Mouse (Mus musculus): ENCODE results near the gene Gatb. TPM values are rescaled to one million over a fixed set of nuclear protein-coding genes. Genes with fewer than 3 reads are reported as not detected.

Gatb gene
- polyA plus RNA-seq, 1 experiment, result not detected

DNA sequence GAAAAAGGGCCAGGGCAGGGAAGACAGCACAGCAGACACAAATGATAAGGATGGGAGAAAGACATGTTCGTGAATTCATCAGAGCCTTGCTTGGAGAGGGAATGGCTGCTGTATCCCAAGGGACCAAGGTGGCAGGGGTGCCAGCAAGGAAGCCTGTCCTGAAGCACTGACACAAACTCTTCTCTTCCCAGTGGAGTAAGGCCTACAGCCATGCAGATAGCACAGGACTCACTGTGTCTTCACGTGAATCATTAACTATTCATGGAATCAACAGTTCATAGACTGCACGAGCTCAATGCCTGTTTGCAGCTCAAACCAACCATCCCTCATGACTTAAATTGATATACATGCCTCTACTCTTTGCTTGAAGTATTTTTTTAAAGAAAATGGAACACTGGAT, 104.0 kb downstream of the Gatb start:
- whole genome bisulfite sequencing, result 82% methylated on average over 3 of the region's 3 CpGs
- H3K27ac ChIP-seq (ENCODE audit: insufficient read depth, low read depth, low read length), result no peak overlapping the region
- TF ChIP-seq CTCF (IDR thresholded peaks at IDR 0.05; ENCODE audit: insufficient read depth, low read depth, low read length) (no peak), POLR2A (IDR thresholded peaks at IDR 0.05; ENCODE audit: insufficient read depth, low read depth, low read length) (no peak)
- H3K4me1 ChIP-seq (ENCODE audit: control insufficient read depth, insufficient read depth, low read length), result no peaks in the 10 kb centered on the region
- no peak overlapping the region for H3K4me3 ChIP-seq (ENCODE audit: insufficient read depth, low read depth, low read length)

DNA sequence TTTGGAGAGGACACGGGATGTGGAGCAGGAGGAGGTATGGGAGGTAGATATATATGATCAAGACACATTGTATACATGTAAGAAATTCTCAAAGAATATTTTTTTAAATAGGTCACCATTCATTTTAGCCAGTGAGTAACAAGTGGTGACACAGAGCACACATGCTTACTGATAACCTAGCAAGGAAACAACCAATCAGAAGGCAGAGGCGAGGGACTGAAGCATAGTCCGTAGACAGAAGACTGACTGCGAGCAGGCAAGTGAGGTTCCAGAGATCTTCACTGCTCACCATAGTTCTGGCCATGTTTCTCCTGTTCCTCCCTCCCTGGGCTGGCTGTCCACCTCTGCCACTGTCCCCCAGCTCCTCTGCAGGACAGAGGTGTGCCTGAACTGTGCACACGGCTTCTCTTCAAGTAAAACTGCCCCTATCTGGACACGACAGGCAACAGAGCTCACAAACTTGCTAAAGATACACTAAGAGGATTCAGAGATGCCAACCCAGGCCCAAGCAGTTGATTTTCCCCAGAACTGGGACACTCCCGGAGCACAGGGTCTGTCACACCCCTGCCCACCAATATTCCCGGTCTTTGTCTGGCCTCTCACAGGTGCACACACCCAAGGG, 105.5 kb downstream of the Gatb start:
- TF ChIP-seq POLR2A (IDR thresholded peaks at IDR 0.05; ENCODE audit: insufficient read depth, low read depth, low read length), result no peak
- TF ChIP-seq CTCF (IDR thresholded peaks at IDR 0.05; ENCODE audit: insufficient read depth, low read depth, low read length), result no peak
- Histone ChIP-seq H3K4me3 (ENCODE audit: insufficient read depth, low read depth, low read length) (no peak overlapping the region), H3K27ac (ENCODE audit: insufficient read depth, low read depth, low read length) (no peak overlapping the region), H3K4me1 (ENCODE audit: control insufficient read depth, insufficient read depth, low read length) (no peaks in the 10 kb centered on the region)
- 94% methylated on average over 8 of the region's 8 CpGs for WGBS

DNA sequence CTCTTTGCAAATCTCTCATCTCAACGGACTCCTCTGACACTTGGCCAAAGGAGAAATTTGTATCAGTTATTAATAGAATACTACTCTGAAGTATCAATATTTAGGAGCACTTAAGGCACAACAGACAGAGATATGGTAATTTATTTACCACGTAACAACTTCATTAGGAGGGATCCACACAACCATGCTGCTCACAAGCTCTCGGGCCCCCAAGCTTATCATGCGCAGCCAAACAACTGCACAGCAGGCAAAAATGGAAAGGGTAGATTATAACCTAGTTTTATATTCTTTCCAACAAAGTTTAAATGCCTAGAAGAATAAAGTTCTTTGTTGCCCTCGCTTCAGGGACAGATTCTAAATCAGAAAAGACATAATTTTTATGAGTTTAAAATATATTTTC, 106.0 kb downstream of the Gatb start:
- Histone ChIP-seq H3K4me3 (ENCODE audit: insufficient read depth, low read depth, low read length) (no peak overlapping the region), H3K4me1 (ENCODE audit: control insufficient read depth, insufficient read depth, low read length) (no peaks in the 10 kb centered on the region), H3K27ac (ENCODE audit: insufficient read depth, low read depth, low read length) (no peak overlapping the region)
- WGBS, result 94% methylated on average over 5 of the region's 5 CpGs
- no peak for TF ChIP-seq POLR2A (IDR thresholded peaks at IDR 0.05; ENCODE audit: insufficient read depth, low read depth, low read length)
- no peak for TF ChIP-seq CTCF (IDR thresholded peaks at IDR 0.05; ENCODE audit: insufficient read depth, low read depth, low read length)

DNA sequence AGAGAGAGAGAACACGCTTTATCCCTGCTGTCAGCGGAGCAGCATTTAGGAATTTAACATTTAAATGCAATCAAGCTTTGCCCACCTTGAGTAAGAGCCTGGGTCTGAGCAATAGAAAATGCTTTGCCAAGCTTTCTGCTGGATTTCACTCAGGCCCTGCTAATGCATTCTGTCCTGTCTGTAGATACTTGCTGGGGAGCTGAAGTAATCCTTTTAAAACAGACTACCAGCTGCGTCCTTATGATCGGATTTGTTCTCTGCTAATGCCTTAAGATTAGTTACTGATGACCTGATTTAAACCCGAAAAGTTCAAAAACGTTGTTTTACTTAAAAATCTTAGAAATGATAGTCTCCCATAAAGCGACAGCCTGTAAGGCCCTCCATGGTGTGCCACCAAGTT, 107.2 kb downstream of the Gatb start:
- H3K4me3 ChIP-seq (ENCODE audit: insufficient read depth, low read depth, low read length), result no peak overlapping the region
- H3K4me1 ChIP-seq (ENCODE audit: control insufficient read depth, insufficient read depth, low read length), result no peaks in the 10 kb centered on the region
- no peak overlapping the region for H3K27ac ChIP-seq (ENCODE audit: insufficient read depth, low read depth, low read length)
- TF ChIP-seq POLR2A (IDR thresholded peaks at IDR 0.05; ENCODE audit: insufficient read depth, low read depth, low read length), result no peak
- no peak for TF ChIP-seq CTCF (IDR thresholded peaks at IDR 0.05; ENCODE audit: insufficient read depth, low read depth, low read length)
- 81% methylated on average over 7 of the region's 7 CpGs for WGBS

DNA sequence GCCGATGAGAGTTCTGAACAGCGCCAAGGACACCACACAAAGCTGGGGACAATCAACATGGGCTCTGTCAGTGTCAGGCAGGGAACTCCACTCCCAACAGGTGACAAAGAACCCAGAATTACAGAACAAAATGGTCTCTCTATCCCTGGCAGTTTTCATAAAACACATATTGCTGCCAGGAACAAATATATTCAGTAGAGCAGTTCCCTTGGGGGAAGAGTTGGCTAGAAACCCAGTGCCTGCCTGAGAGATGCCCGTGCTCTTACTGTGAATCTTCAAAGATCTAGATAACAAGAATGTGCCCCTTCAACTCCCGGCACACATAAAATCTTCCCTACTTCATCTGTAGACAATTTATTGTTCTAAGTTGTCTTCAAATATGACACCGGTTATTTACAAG, 109.7 kb downstream of the Gatb start:
- Histone ChIP-seq H3K4me3 (ENCODE audit: insufficient read depth, low read depth, low read length) (no peak overlapping the region), H3K27ac (ENCODE audit: insufficient read depth, low read depth, low read length) (no peak overlapping the region), H3K4me1 (ENCODE audit: control insufficient read depth, insufficient read depth, low read length) (no peaks in the 10 kb centered on the region)
- WGBS, result 86% methylated on average over 5 of the region's 5 CpGs
- TF ChIP-seq CTCF (IDR thresholded peaks at IDR 0.05; ENCODE audit: insufficient read depth, low read depth, low read length) (no peak), POLR2A (IDR thresholded peaks at IDR 0.05; ENCODE audit: insufficient read depth, low read depth, low read length) (no peak)

DNA sequence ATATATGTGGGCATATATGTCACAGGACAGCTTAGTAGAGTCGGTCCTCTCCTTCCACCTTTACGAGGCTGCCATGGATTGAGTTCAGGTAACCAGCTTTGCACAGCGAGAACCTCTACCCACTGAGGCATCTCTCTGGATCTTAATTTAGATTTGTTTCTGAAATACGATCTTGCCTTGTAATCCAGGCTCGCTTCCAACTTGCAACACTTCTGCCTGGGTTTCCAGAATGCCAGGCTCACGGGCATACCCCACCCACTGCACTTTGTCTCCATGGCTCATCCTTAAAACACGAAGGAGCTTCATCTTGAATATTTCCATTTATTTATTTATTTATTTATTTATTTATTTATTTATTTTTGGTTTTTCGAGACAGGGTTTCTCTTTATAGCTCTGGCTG, 111.4 kb downstream of the Gatb start:
- Histone ChIP-seq H3K4me1 (ENCODE audit: control insufficient read depth, insufficient read depth, low read length) (no peaks in the 10 kb centered on the region), H3K27ac (ENCODE audit: insufficient read depth, low read depth, low read length) (no peak overlapping the region), H3K4me3 (ENCODE audit: insufficient read depth, low read depth, low read length) (no peak overlapping the region)
- TF ChIP-seq CTCF (IDR thresholded peaks at IDR 0.05; ENCODE audit: insufficient read depth, low read depth, low read length) (no peak), POLR2A (IDR thresholded peaks at IDR 0.05; ENCODE audit: insufficient read depth, low read depth, low read length) (no peak)
- WGBS, result 85% methylated on average over 8 of the region's 8 CpGs

DNA sequence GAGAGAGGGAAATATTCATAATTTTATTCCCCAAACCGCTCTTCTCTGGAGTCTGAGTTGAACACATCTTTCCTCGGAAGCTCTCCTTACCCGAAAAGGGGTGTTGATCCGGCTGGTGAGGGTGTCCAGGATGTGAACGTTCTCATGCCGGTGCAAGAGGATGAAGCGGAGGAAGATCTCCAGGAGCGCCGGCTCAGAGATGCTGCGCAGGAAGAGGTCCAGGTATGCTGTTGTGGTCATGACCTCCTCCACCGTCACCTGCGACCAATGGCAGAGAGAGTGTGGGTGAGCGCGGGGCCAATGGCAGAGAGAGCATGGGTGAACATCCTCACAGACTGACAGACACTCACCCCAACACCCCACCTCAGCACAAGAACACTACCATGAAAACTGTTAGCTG, 114.4 kb downstream of the Gatb start:
- TF ChIP-seq POLR2A (IDR thresholded peaks at IDR 0.05; ENCODE audit: insufficient read depth, low read depth, low read length), result no peak
- TF ChIP-seq CTCF (IDR thresholded peaks at IDR 0.05; ENCODE audit: insufficient read depth, low read depth, low read length), result no peak
- Histone ChIP-seq H3K4me3 (ENCODE audit: insufficient read depth, low read depth, low read length) (no peak overlapping the region), H3K4me1 (ENCODE audit: control insufficient read depth, insufficient read depth, low read length) (no peaks in the 10 kb centered on the region), H3K27ac (ENCODE audit: insufficient read depth, low read depth, low read length) (no peak overlapping the region)
- WGBS, result 95% methylated on average over 14 of the region's 14 CpGs

DNA sequence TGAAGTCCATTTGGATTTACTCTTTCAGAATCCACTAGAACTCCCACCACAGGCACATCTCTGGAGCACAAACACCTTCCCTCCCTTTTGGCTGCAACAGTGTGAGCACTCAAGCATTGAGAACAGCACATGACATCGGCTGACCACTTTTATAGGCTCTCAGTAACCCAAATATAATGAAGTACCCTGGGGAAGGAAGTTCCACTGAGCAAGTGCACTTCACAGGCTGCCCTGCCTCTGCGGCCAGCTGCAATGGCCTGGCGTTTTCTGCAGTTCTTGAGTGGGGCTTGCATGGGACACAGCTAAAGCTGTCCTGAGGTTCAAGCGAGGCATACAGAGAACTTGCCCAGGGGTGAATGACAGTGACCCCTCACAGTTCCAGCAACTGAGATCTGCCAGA, 117.2 kb downstream of the Gatb start:
- WGBS, result 84% methylated on average over 4 of the region's 4 CpGs
- Histone ChIP-seq H3K4me3 (ENCODE audit: insufficient read depth, low read depth, low read length) (no peak overlapping the region), H3K27ac (ENCODE audit: insufficient read depth, low read depth, low read length) (no peak overlapping the region), H3K4me1 (ENCODE audit: control insufficient read depth, insufficient read depth, low read length) (no peaks in the 10 kb centered on the region)
- TF ChIP-seq POLR2A (IDR thresholded peaks at IDR 0.05; ENCODE audit: insufficient read depth, low read depth, low read length), result no peak
- no peak for TF ChIP-seq CTCF (IDR thresholded peaks at IDR 0.05; ENCODE audit: insufficient read depth, low read depth, low read length)

DNA sequence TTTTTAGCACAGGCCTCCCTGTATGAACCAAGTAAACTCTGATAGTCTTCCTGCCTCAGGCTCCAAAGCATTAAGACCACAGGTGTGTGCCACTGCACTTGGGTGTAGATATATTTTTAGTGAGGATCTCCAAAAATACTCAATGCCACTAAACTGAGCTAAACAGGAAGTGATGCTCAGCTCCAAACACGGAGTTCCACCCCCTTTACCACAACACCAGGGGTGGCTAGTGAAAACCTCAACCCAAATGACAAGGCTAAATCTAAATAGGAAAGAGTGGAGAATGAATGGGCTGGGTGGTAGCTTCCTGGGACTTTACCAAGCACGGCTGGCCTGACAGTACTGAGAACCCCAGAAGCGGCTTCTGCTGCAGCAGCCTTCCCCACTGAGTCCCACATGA, 119.1 kb downstream of the Gatb start:
- Histone ChIP-seq H3K27ac (ENCODE audit: insufficient read depth, low read depth, low read length) (no peak overlapping the region), H3K4me1 (ENCODE audit: control insufficient read depth, insufficient read depth, low read length) (no peaks in the 10 kb centered on the region), H3K4me3 (ENCODE audit: insufficient read depth, low read depth, low read length) (no peak overlapping the region)
- no peak for TF ChIP-seq POLR2A (IDR thresholded peaks at IDR 0.05; ENCODE audit: insufficient read depth, low read depth, low read length)
- no peak for TF ChIP-seq CTCF (IDR thresholded peaks at IDR 0.05; ENCODE audit: insufficient read depth, low read depth, low read length)
- 55% methylated on average over 3 of the region's 3 CpGs for WGBS

DNA sequence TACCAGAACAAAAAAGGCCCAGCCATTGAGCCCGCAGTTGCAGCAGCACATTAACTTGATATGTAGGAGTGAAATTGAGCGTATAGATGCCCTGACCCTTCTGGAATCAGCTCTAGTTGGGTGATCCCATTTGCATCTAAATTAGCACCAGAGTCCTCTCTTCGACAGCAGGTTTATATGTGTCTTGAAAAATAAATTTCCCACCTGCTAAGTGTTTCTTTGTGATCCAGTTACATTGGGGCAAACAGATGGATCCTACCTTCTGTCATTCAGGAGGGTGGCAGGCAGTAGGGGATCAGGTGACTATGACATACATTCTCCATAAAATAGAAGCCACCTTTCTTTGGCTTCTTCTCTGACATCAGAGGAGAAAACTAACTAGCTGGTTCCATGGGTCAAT, 121.1 kb downstream of the Gatb start:
- Histone ChIP-seq H3K27ac (ENCODE audit: insufficient read depth, low read depth, low read length) (no peak overlapping the region), H3K4me1 (ENCODE audit: control insufficient read depth, insufficient read depth, low read length) (no peaks in the 10 kb centered on the region), H3K4me3 (ENCODE audit: insufficient read depth, low read depth, low read length) (no peak overlapping the region)
- TF ChIP-seq POLR2A (IDR thresholded peaks at IDR 0.05; ENCODE audit: insufficient read depth, low read depth, low read length) (no peak), CTCF (IDR thresholded peaks at IDR 0.05; ENCODE audit: insufficient read depth, low read depth, low read length) (no peak)
- WGBS, result 92% methylated on average over 3 of the region's 3 CpGs
